Mouse (Mus musculus): ENCODE measurements around the gene 1700086D15Rik.

The 1700086D15Rik gene

GRCm38 (mm10) chr11:65159791-65160190, at the start of gene 1700086D15Rik:
TSS of gene 1700086D15Rik (minus strand) at chr11:65159891.
- DNase-seq (ENCODE audit: low read depth): no peak

DNA sequence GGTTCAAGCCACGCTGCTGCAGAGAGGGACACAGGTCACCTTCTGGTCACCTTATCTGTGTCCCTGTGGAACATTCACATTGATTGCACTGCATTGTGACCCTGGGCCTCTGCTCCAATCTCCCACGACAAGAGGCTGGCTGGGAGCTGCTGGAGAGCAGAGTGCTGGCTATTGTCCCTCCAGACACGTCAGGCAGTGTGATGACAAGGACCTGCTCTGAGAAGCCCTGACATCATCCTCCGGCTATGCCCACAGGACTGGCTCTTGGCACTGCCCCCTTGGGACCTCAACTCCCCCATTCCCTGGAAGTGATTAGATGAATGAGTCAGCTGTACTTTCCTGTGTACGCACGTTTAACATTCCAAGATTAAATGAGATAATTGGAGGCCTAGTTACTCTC, 49.8 kb upstream of the 1700086D15Rik start:
- peak; percentile 62 for DNase-seq (ENCODE audit: low read depth)

DNA sequence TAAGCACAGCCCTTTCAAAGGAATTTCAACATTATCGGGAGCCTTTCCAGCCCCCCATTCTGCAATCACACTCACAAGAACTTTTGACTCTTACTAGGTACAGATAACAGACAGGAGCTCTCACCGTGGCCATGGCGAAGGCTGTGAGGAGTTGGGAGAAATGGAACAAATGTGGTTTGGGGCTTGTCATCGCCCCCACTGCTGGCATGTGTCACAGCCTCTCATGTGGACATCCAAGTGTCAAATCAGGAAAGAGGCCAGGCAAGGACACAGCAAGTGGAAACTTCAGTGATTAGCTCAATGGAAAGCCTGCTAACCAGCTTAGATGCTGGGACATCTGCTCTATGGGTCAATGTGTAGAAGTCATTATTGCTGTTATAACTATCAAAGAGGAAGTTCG, 45.6 kb upstream of the 1700086D15Rik start:
- DNase-seq (ENCODE audit: low read depth): no peak

GRCm38 (mm10) chr11:65204651-65205050, 45.0 kb upstream of the 1700086D15Rik start:
- no peak for DNase-seq (ENCODE audit: low read depth)

DNA sequence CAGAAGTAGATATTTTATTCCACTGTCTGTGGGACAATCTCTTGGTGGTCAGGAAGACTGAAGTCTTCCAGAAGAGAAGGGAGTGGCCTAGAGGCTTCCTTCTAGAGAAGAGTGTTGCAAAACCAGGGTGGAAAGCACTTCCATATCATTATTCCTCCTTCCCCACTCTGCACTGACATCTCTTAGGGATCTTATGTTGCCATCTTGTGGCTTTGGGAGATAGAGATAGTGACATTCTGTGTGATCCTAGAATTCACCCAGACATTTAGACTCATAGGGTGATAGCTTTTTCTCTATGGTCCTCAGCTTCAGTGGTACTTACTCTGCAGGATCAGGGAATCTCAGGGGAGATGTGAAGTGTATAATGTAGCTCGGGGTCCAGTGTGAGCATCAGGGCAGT, 43.3 kb upstream of the 1700086D15Rik start:
- no peak for DNase-seq (ENCODE audit: low read depth)

GRCm38 (mm10) chr11:65202236-65202635, 42.5 kb upstream of the 1700086D15Rik start:
- no peak for DNase-seq (ENCODE audit: low read depth)

- no peak for DNase-seq (ENCODE audit: low read depth)
These were observed 38.3 kb upstream of the 1700086D15Rik start for GRCm38 (mm10) chr11:65198026-65198425.

- DNase-seq (ENCODE audit: low read depth): peak; percentile 86
These were observed 37.6 kb upstream of the 1700086D15Rik start for GRCm38 (mm10) chr11:65197280-65197679.

DNA sequence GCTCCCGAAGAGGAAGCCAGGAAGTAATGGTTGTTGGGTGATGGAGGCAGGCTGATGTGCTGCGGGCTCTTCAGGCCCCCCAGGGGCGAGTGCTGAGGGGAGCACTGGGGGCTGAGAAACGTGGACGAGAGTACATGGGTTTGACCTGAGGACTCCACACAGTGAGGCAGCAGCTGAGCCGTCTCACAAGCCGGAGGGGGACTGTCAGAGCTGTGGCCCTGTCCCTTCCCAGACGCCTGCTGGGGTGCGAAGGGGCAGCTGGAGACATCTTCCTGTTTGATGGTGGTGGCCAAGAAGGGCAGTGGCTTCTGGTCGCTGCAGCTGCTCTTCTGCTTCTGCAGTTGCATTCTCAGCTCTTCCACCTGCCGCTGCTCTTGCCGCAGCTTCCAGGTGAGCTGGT, 27.3 kb upstream of the 1700086D15Rik start:
- DNase-seq (ENCODE audit: low read depth): no peak

DNA sequence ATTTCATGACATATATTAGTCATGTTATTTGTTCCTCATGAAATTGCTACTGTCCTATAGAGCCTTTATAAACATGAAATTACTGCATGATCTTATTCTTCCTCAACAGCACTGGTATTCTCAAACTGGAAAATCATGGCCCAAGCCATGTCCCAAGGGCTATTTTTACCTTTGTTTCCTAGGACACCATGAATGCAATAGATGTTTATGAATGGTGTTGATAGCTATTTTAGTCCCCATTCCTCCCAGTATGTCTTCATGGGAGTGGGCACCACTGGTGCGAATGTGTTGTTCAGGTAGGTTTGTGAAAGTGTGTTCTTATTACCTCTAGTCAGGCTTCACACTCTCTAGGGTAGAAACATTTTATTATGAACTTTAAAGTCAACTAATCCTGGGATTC, 25.4 kb upstream of the 1700086D15Rik start:
- DNase-seq (ENCODE audit: low read depth): no peak

DNA sequence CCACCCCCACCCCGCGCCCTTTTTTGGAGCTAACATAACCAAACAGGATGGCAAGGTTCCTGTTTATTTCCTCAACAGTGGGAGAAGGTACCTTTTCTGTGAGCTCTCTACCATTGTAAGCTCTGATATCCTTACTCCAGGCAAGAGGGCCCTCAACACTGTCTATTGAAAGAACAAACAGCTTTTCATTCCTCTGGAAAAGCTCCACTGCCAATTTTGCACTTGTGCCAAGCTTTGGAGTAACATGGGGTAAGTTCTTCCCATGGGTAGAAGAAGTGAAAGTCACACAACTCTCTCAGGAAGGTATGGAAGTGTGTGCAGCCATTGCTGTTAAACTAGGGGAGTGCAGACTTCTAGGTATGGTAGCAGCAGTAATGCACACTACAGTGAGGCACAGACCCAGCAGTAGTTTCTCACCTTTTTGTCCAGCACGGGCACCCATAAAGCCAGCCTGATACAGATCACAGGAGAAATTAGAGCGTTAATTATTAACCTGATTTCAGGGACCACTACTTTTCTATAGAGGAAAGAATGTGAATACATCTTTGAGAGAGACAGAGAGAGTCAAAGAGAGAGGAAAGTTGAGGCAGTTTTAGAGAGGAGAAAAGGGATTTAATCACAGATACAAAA, 10.5 kb upstream of the 1700086D15Rik start:
- DNase-seq (ENCODE audit: low read depth): peak; percentile 6

DNA sequence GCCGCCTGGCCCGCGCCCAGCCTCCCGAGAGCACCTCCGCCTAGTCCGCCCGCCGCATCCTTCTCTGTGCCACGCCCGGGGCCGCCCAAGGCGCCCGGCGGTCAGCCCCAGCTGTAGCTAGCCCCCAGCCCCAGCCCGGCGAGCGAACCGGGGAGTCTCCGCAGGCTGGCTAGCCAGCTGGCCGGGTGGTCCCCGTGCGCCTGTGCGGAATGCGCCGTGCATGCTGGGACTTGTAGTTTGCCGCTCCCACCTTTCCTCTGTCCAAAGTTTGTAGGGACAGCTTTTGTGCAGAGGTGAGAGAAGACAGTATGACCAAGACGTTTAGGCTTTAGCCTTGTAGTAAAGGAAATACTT, 3.1 kb upstream of the 1700086D15Rik start, which contains the start of gene Arhgap44:
TSS of gene Arhgap44 (minus strand) at position 195 of the 354 bp plus-strand sequence.
- peak; percentile 66 for DNase-seq (ENCODE audit: low read depth)

- peak; percentile 5 for DNase-seq (ENCODE audit: low read depth)
These were observed 2.4 kb upstream of the 1700086D15Rik start for GRCm38 (mm10) chr11:65161881-65162766.

DNA sequence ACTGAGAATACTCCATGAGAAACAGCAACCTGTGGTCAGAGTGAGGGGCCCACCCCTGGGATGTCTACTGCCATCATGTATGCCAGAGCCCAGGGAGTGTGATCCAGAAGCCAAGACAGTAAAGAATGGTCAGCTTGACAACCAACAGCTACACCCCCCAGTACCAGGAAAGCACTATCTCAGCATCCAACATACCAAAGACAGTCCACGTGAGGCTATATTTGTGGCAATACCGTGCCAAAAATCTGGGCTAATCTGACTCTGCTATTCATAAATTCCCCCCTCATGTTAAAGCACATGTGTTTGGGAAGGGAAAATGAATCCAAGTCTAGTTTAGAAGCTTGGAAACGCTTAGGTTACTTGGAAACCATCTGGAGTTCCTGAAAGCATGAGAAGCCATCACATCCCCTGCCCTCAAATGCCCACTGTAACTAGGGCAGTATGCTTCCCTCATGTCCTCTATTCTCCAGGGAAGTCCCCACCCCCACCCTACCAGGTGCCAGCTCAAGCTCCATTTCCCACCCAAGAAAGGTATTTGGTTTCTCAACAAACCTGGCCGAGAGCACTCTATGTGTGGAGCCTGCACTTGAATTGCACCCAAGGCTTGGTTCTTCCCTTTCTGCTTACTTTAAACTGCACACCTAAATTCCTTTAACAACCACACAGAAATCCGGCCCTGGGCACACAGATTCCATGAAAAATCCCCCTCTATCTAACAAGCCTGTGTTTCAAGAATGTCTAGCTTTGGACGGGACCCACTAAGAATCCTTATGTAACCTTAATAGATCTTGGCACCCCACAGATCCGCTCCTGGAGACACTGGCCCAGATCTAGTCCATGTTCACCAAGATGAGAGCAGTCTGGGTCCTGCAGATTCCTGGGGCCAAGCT, 1.5 kb upstream of the 1700086D15Rik start:
- DNase-seq (ENCODE audit: low read depth): peak; percentile 2

GRCm38 (mm10) chr11:65158658-65158990, 1.1 kb downstream of the 1700086D15Rik start:
- DNase-seq (ENCODE audit: low read depth): no peak

DNA sequence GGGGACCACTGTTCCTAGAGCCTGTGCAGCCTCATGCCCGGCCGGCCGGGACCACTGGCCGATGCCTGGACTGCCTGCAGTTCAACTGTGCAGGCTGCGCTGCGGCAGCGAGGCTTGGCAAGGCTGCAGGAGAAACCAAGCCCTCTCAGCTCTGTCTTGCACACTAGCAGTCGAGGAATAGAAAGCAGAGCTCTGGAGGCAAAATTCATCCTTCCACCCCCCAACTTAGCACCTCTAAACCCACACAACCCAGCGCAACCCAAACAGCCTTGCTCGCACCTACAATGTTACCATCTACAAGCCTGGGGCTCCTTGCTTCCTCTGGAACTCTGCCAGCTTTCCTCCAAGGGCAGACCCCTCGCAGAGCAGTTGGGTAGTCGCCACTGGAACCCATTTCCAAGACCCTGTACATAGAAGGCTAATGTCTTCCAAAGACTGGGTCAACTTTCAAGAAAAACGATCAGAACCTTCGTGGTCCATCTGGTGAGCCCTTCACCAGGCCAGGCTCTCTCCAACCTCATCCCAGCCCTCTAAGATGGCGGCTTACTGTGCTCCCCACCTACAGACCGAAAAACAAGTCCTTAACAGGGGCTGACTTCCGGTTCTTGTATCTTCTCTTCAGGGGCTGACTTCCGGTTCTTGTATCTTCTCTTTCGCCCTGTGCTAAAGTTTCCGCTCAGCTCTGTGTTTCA, 1.6 kb downstream of the 1700086D15Rik start:
- DNase-seq (ENCODE audit: low read depth): no peak

- DNase-seq (ENCODE audit: low read depth): no peak
These were observed 6.7 kb downstream of the 1700086D15Rik start for GRCm38 (mm10) chr11:65153006-65153405.

DNA sequence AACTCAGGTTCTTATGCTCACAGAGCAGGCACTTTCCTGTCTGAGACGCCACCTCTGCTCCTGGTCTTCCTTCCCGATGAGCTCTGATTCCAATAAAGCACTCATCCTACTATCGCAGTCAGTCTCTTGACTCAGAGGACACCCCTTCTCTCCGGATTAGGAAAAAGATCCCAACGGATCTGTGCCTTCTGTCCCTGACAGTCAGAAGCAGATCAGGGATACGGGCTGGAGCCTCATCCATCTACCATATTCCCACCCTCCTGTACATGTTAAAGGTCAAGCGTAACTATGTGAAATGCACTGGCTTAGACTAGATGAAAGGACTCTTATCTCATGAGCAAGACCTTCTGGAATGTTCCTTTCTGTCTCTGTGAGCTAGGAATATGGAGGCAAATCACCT, 11.2 kb downstream of the 1700086D15Rik start:
- DNase-seq (ENCODE audit: low read depth): no peak

DNA sequence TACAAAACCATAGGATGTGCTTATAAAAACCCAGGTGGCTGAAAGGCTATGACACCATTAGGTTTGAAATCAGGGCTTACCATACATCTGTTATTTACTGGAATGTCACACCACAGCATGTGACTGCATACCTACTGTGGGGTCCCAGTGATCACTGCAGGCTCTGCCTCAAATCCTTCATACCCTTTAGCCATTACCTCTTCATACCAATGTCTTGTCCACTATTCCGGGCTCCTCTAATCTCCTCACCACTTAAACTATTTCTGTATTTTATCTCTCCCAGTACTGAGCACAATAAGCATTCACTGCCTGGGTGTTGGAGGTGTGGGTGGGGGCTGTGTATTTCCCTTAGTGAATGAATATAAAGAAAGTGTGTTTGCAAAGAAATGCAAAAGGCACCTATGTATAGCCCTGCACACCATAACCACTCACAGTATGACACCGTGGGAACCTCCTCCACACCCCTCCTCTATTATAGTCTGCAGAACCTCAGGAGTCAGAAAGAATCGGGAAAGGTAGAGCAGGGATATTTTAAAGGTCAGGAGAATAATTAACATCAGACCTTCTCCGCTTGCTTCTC, 16.8 kb downstream of the 1700086D15Rik start:
- no peak for DNase-seq (ENCODE audit: low read depth)

DNA sequence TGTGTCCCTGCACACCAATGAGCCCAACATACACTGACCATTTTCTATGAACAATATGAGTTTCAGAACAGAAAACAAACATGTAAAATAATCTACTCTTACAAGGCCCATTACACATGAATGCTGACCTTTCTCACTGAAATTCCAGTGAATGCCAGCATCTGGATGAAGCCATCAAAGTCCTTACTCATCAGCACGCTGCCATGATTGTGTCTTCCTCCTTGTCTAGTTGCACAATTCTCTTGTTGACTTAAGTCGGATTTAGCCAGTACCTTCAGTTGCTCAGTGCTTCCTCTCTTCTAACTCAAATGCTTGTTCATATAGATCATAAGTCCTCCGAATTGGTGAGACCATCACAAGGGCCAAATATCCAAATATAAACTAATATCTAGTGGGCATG, 20.7 kb downstream of the 1700086D15Rik start:
- peak; percentile 51 for DNase-seq (ENCODE audit: low read depth)

- DNase-seq (ENCODE audit: low read depth): no peak
These were observed 22.5 kb downstream of the 1700086D15Rik start for GRCm38 (mm10) chr11:65137145-65137652.

Measured in NIH3T3 (cell line).